Mouse (Mus musculus) hindbrain, embryonic 16.5 days (tissue): ENCODE results near the gene Jam3. TPM values are rescaled to one million over a fixed set of nuclear protein-coding genes. Genes with fewer than 3 reads are reported as not detected.

ENCODE experiments used
- ATAC-seq: fragments of 200-750 bp; cut with Nextera tagmentation; 2 replicates; pipeline ENCODE4 v1.8.0; 2017; ENCODE audit warnings: moderate TSS enrichment, moderate library complexity
- H3K27ac ChIP-seq: fragments of 300-500 bp; sonication (generic); 2 replicates; pipeline ENCODE4 v1.5.1; 2014; ENCODE audit warnings: low read depth, mild to moderate bottlenecking, control low read depth, low read length, moderate library complexity
- H3K27me3 ChIP-seq: fragments of 300-500 bp; sonication (generic); replicated peaks from 2 replicates; pipeline ENCODE4 v1.6.1; 2014; ENCODE audit warnings: low read length; ENCODE audit not compliant: control insufficient read depth, insufficient read depth
- H3K36me3 ChIP-seq: fragments of 300-500 bp; sonication (generic); 2 replicates; pipeline ENCODE4 v1.6.1; 2014; ENCODE audit warnings: mild to moderate bottlenecking, low read length, moderate library complexity, mixed read lengths; ENCODE audit not compliant: control insufficient read depth, insufficient read depth
- H3K4me1 ChIP-seq: fragments of 300-500 bp; sonication (generic); 2 replicates; pipeline ENCODE4 v1.6.1; 2014; ENCODE audit warnings: low read depth, low read length; ENCODE audit not compliant: control insufficient read depth, insufficient read depth
- H3K4me2 ChIP-seq: fragments of 300-500 bp; sonication (generic); 2 replicates; pipeline ENCODE4 v1.6.1; 2014; ENCODE audit warnings: mild to moderate bottlenecking, low read length, control low read depth, moderate library complexity
- H3K4me3 ChIP-seq: fragments of 300-500 bp; sonication (generic); 2 replicates; pipeline ENCODE4 v1.5.1; 2014; ENCODE audit warnings: mild to moderate bottlenecking, low read length, control low read depth, moderate library complexity
- H3K9ac ChIP-seq: fragments of 300-500 bp; sonication (generic); 2 replicates; pipeline ENCODE4 v1.6.1; 2014; ENCODE audit warnings: low read depth, mild to moderate bottlenecking, control low read depth, low read length, moderate library complexity
- H3K9me3 ChIP-seq: fragments of 300-500 bp; sonication (generic); 2 replicates; pipeline ENCODE4 v1.6.1; 2014; ENCODE audit warnings: mild to moderate bottlenecking, low read length, moderate library complexity; ENCODE audit not compliant: control insufficient read depth
- WGBS: fragments of 180-500 bp; shearing (Covaris S2); extraction: QIAGEN DNeasy Blood & Tissue Kit; methylation state at CpG from one replicate; pipeline ENCODE4 v1.1.7; 2014; 5-methylcytosine and 5-hydroxymethylcytosine counted together
- polyA plus RNA-seq: library from polyadenylated mRNA; unstranded; fragments of >200 nt; fragmentation: Nextera tagmentation; extraction: Ambion mirVana; gene quantifications from 2 replicates; pipeline ENCODE4 v1.2.1, GENCODE M21; 2015

Jam3 gene
- polyA plus RNA-seq, 1 experiment from 2014 or later: 43.0 TPM

GRCm38 (mm10) chr9:27109533-27110514 lies 45.4 kb downstream of the Jam3 start:
- Histone ChIP-seq H3K9me3 (no peaks in the 10 kb centered on the region), H3K27ac (no peak overlapping the region), H3K27me3 (no peaks in the 10 kb centered on the region), H3K4me1 (peaks cover 11% of the 10 kb centered on the region), H3K4me2 (no peak overlapping the region), H3K4me3 (no peak overlapping the region), H3K36me3 (0 out of 2 replicates have a peak, but pooled peaks cover 2% of the 10 kb centered on the region), H3K9ac (no peak overlapping the region)
- WGBS: 66% methylated on average over 22 of the region's 22 CpGs
- ATAC-seq: peak; percentile 22; the same call in 1 of the 2 replicates

DNA sequence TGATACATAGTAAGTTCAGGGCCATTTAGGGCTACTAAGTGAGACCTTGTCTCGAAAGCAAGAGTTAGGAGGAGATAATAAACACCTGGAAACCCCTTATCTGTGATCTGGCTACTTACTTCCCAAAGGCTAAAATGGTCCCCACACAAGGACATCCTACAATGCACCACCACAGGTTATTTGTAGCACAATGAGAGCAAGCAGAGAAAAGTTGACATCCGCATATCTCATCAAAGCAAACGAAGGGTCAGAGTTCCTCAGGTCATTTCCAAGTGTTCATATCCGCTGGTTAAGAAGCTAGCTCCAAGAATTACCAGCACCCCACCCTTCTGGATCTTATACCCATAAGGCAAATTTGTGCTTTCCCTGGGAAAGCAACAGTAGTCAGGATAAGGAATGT lies 46.8 kb downstream of the Jam3 start:
- Histone ChIP-seq H3K27ac (no peak overlapping the region), H3K4me1 (peaks cover 11% of the 10 kb centered on the region), H3K4me3 (no peak overlapping the region), H3K36me3 (0 out of 2 replicates have a peak, but pooled peaks cover 3% of the 10 kb centered on the region), H3K27me3 (no peaks in the 10 kb centered on the region), H3K9ac (no peak overlapping the region), H3K4me2 (no peak overlapping the region), H3K9me3 (no peaks in the 10 kb centered on the region)
- WGBS: 89% methylated on average over 4 of the region's 4 CpGs
- no peak for ATAC-seq

DNA sequence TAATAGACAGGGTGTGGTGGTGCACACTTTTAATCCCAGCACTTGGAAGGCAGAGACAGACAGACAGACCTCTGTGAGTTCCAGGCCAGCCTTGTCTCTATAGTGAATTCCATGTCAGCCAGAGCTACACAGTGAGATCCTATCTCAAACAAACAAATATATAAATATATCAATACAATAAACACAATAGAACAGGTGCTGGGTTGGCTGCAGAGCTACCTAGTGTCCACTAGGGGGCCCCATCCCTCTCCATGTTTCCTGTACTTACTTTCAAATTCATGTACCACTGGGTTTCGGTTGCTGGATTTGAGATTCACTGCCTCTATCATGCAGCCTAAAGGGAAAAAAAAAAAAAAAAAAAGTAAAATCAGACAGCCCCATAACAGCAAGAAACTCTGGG lies 49.1 kb downstream of the Jam3 start:
- Histone ChIP-seq H3K27me3 (no peaks in the 10 kb centered on the region), H3K4me2 (no peak overlapping the region), H3K4me1 (peaks cover 11% of the 10 kb centered on the region), H3K9ac (no peak overlapping the region), H3K36me3 (peaks cover 11% of the 10 kb centered on the region), H3K27ac (no peak overlapping the region), H3K9me3 (no peaks in the 10 kb centered on the region), H3K4me3 (no peak overlapping the region)
- 18% methylated on average over 1 of the region's 1 CpGs for WGBS
- ATAC-seq: peak; percentile 35

DNA sequence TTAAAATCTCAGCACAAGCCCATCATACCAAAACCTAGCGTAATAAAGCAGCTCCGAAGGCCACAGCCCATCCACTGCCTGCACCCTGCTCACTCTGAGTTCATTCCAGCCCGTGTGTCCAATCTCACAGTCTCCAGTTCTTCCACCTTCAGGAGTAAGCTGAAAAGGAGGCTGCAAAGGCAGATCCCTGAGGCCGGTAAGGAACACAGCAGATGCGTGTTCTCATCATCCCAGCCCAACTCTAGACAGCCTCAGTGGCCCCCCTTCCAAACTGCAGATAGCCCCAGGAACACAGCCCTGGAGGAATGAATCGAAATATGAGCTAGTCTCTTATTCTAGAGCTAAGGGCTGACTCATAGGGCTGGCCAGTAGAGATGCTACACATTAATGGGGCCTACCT lies 53.8 kb downstream of the Jam3 start:
- H3K27ac ChIP-seq: no peak overlapping the region
- H3K36me3 ChIP-seq: peaks cover 25% of the 10 kb centered on the region
- no peaks in the 10 kb centered on the region for H3K4me1 ChIP-seq
- H3K9me3 ChIP-seq: no peaks in the 10 kb centered on the region
- H3K27me3 ChIP-seq: no peaks in the 10 kb centered on the region
- H3K4me2 ChIP-seq: no peak overlapping the region
- no peak overlapping the region for H3K9ac ChIP-seq
- ATAC-seq: no peak
- 96% methylated on average over 6 of the region's 6 CpGs for WGBS
- no peak overlapping the region for H3K4me3 ChIP-seq

DNA sequence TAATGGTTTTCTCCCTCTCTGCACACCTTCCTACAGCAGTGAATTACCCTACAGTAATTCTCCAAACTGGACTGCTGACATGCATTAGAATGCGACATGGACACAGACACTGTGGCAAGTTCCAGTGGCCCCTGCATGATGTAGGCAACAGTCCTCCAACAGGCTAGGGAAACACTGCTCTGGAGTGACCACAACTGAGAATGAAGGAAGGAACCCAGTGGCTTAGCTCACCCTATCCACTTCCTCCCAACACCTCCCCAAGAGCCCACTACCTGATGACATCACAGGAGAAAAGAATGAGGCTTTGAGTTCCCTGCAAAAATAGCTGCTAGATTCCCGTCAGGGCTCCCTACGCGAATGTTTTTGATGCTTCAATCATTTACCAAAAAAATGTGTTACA lies 55.7 kb downstream of the Jam3 start:
- no peak overlapping the region for H3K4me2 ChIP-seq
- no peaks in the 10 kb centered on the region for H3K9me3 ChIP-seq
- no peak overlapping the region for H3K9ac ChIP-seq
- no peak overlapping the region for H3K27ac ChIP-seq
- peaks cover 33% of the 10 kb centered on the region for H3K36me3 ChIP-seq
- 91% methylated on average over 4 of the region's 4 CpGs for WGBS
- H3K4me3 ChIP-seq: no peak overlapping the region
- H3K27me3 ChIP-seq: no peaks in the 10 kb centered on the region
- H3K4me1 ChIP-seq: no peaks in the 10 kb centered on the region
- no peak for ATAC-seq

DNA sequence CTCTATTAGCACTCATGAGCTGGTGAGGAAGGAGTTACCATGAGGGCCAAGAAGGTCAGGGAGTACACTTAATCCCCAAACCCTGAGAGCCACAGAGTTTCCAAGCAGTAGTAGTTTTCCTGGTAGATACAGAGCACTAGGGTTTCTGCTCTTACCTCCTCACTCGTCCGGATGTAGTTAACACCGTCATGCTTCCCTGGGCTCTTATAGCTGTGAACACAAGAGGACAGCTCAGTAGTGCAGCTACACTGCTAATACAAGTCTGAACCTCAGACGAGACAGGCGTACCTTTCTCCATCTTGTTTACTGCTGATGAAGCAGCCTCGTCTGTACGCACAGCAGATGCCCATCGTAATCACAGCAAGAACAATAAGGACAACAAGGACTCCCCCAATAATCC lies 56.7 kb downstream of the Jam3 start:
- Histone ChIP-seq H3K4me3 (no peak overlapping the region), H3K27ac (no peak overlapping the region), H3K4me1 (no peaks in the 10 kb centered on the region), H3K9me3 (no peaks in the 10 kb centered on the region), H3K27me3 (no peaks in the 10 kb centered on the region), H3K36me3 (peaks cover 33% of the 10 kb centered on the region), H3K4me2 (no peak overlapping the region), H3K9ac (no peak overlapping the region)
- WGBS: 85% methylated on average over 8 of the region's 8 CpGs
- no peak for ATAC-seq

- peaks cover 31% of the 10 kb centered on the region for H3K36me3 ChIP-seq
- H3K9ac ChIP-seq: no peak overlapping the region
- no peaks in the 10 kb centered on the region for H3K9me3 ChIP-seq
- H3K4me2 ChIP-seq: no peak overlapping the region
- H3K27ac ChIP-seq: no peak overlapping the region
- no peaks in the 10 kb centered on the region for H3K4me1 ChIP-seq
- H3K27me3 ChIP-seq: no peaks in the 10 kb centered on the region
- ATAC-seq: no peak
- 33% methylated on average over 4 of the region's 4 CpGs for WGBS
- H3K4me3 ChIP-seq: no peak overlapping the region
Measured at GRCm38 (mm10) chr9:27098092-27098491, 57.1 kb downstream of the Jam3 start.

- Histone ChIP-seq H3K4me2 (no peak overlapping the region), H3K9ac (no peak overlapping the region), H3K27ac (no peak overlapping the region), H3K36me3 (peaks cover 36% of the 10 kb centered on the region), H3K4me1 (no peaks in the 10 kb centered on the region), H3K27me3 (no peaks in the 10 kb centered on the region), H3K4me3 (no peak overlapping the region), H3K9me3 (no peaks in the 10 kb centered on the region)
- peak; percentile 11; the same call in 1 of the 2 replicates for ATAC-seq
- WGBS: 87% methylated on average over 6 of the region's 6 CpGs
Measured at GRCm38 (mm10) chr9:27092916-27093315, 62.3 kb downstream of the Jam3 start.
